Mouse (Mus musculus) macrophage (primary cell): ENCODE results near the gene Abl1. TPM values are rescaled to one million over a fixed set of nuclear protein-coding genes. Genes with fewer than 3 reads are reported as not detected.

ENCODE experiments used
- H3K27ac ChIP-seq: fragments of 350-480 bp; formaldehyde crosslinking; 2 replicates; pipeline ENCODE4 v1.9.0; 2021
- H3K36me3 ChIP-seq: fragments of 350-480 bp; formaldehyde crosslinking; 2 replicates; pipeline ENCODE4 v1.9.0; 2021; ENCODE audit errors: inconsistent target
- H3K4me3 ChIP-seq: fragments of 350-480 bp; formaldehyde crosslinking; 2 replicates; pipeline ENCODE4 v1.9.0; 2021; ENCODE audit errors: inconsistent target
- H3K79me2 ChIP-seq: fragments of 350-480 bp; formaldehyde crosslinking; 2 replicates; pipeline ENCODE4 v1.9.0; 2021; ENCODE audit errors: inconsistent target
- WGBS: methylation state at CpG from one replicate; pipeline ENCODE4 v1.1.7; 2026; ENCODE audit warnings: inconsistent platforms; ENCODE audit not compliant: missing documents; 5-methylcytosine and 5-hydroxymethylcytosine counted together
- polyA plus RNA-seq: library from polyadenylated mRNA; stranded (reverse); fragments of 250-400 nt; gene quantifications from 3 replicates; pipeline ENCODE4 v1.2.4, GENCODE M21; 2018; ENCODE audit warnings: inconsistent platforms

The Abl1 gene
- polyA plus RNA-seq, 1 experiment from 2014 or later, result 34.7 TPM

GRCm38 (mm10) chr2:31826094-31827085 lies 138.2 kb downstream of the Abl1 start:
- 94% methylated on average over 14 of the region's 14 CpGs for WGBS

GRCm38 (mm10) chr2:31827877-31828276 lies 139.7 kb downstream of the Abl1 start:
- no peak overlapping the region for H3K27ac ChIP-seq
- H3K36me3 ChIP-seq, result no peaks in the 10 kb centered on the region
- H3K4me3 ChIP-seq, result no peak overlapping the region
- 57% methylated on average over 7 of the region's 7 CpGs for WGBS
- H3K79me2 ChIP-seq, result no peaks in the 10 kb centered on the region

More at GRCm38 (mm10) chr2:31826094-31827085, 138.2 kb downstream of the Abl1 start:
- no peak overlapping the region for H3K27ac ChIP-seq
- H3K79me2 ChIP-seq, result no peaks in the 10 kb centered on the region
- H3K4me3 ChIP-seq, result no peak overlapping the region
- H3K36me3 ChIP-seq, result no peaks in the 10 kb centered on the region

- 84% methylated on average over 4 of the region's 4 CpGs for WGBS
- no peak overlapping the region for H3K4me3 ChIP-seq
- H3K27ac ChIP-seq, result no peak overlapping the region
- H3K79me2 ChIP-seq, result no peaks in the 10 kb centered on the region
- no peaks in the 10 kb centered on the region for H3K36me3 ChIP-seq
Observed at GRCm38 (mm10) chr2:31828311-31828825, 140.2 kb downstream of the Abl1 start.

- Histone ChIP-seq H3K36me3 (no peaks in the 10 kb centered on the region), H3K27ac (no peak overlapping the region), H3K79me2 (no peaks in the 10 kb centered on the region), H3K4me3 (no peak overlapping the region)
- WGBS, result 89% methylated on average over 9 of the region's 10 CpGs
Observed at GRCm38 (mm10) chr2:31836091-31836490, 147.9 kb downstream of the Abl1 start.

GRCm38 (mm10) chr2:31836985-31837384 lies 148.8 kb downstream of the Abl1 start:
- Histone ChIP-seq H3K27ac (no peak overlapping the region), H3K36me3 (no peaks in the 10 kb centered on the region), H3K4me3 (no peak overlapping the region), H3K79me2 (no peaks in the 10 kb centered on the region)
- 68% methylated on average over 6 of the region's 6 CpGs for WGBS

GRCm38 (mm10) chr2:31838868-31839267 lies 150.7 kb downstream of the Abl1 start:
- WGBS, result 91% methylated on average over 1 of the region's 1 CpGs
- Histone ChIP-seq H3K36me3 (no peaks in the 10 kb centered on the region), H3K4me3 (no peak overlapping the region), H3K79me2 (no peaks in the 10 kb centered on the region), H3K27ac (no peak overlapping the region)

GRCm38 (mm10) chr2:31844729-31845136 lies 156.6 kb downstream of the Abl1 start:
- no peaks in the 10 kb centered on the region for H3K79me2 ChIP-seq
- 16% methylated on average over 10 of the region's 10 CpGs for WGBS
- no peaks in the 10 kb centered on the region for H3K36me3 ChIP-seq
- H3K27ac ChIP-seq, result no peak overlapping the region
- no peak overlapping the region for H3K4me3 ChIP-seq

GRCm38 (mm10) chr2:31845512-31845895 lies 157.3 kb downstream of the Abl1 start:
- WGBS, result 4% methylated on average over 26 of the region's 26 CpGs
- Histone ChIP-seq H3K4me3 (no peak overlapping the region), H3K79me2 (no peaks in the 10 kb centered on the region), H3K27ac (no peak overlapping the region), H3K36me3 (no peaks in the 10 kb centered on the region)

- no peaks in the 10 kb centered on the region for H3K79me2 ChIP-seq
- H3K4me3 ChIP-seq, result no peak within 1 kb of the TSS
- H3K36me3 ChIP-seq, result no peaks in the 10 kb centered on the region
- no peak within 1 kb of the TSS for H3K27ac ChIP-seq
- WGBS, result 1% methylated on average over 74 of the region's 88 CpGs
Observed at GRCm38 (mm10) chr2:31845896-31846691, 157.9 kb downstream of the Abl1 start, which contains the start of gene Fibcd1. Gene Fibcd1, minus strand, starts transcription at chr2:31846005.

- H3K4me3 ChIP-seq, result no peak overlapping the region
- WGBS, result 7% methylated on average over 35 of the region's 35 CpGs
- no peak overlapping the region for H3K27ac ChIP-seq
- no peaks in the 10 kb centered on the region for H3K36me3 ChIP-seq
- H3K79me2 ChIP-seq, result no peaks in the 10 kb centered on the region
Observed at GRCm38 (mm10) chr2:31846692-31847660, 158.8 kb downstream of the Abl1 start.

- Histone ChIP-seq H3K27ac (no peak overlapping the region), H3K4me3 (no peak overlapping the region), H3K36me3 (no peaks in the 10 kb centered on the region), H3K79me2 (no peaks in the 10 kb centered on the region)
- WGBS, result 44% methylated on average over 6 of the region's 6 CpGs
Observed at GRCm38 (mm10) chr2:31847908-31848307, 159.7 kb downstream of the Abl1 start.

- Histone ChIP-seq H3K27ac (no peak overlapping the region), H3K36me3 (no peaks in the 10 kb centered on the region), H3K79me2 (no peaks in the 10 kb centered on the region), H3K4me3 (no peak overlapping the region)
- WGBS, result 89% methylated on average over 12 of the region's 12 CpGs
Observed at GRCm38 (mm10) chr2:31850141-31850540, 162.0 kb downstream of the Abl1 start.
